Comparison of ENCODE assay signal across 9 mouse cellular contexts in genomic region chr15:79051461-79052360, GRCm38 (mm10). TPM values are rescaled to one million over a fixed set of nuclear protein-coding genes. Genes with fewer than 3 reads are reported as not detected.
DNase-seq lines count a peak whose midpoint lies in the region; ATAC-seq and TF ChIP-seq lines count a peak whose summit lies in the region.
"Had no signal": no experiment of that assay in that cellular context is flagged by ENCODE, and none has a peak within 500 bp of the region (broad histone marks: within the 10 kb centered on the region; RNA-seq: fewer than 3 reads in every experiment).

No protein-coding gene starts in this region.

- DNase-seq in ES-E14 (ENCODE audit: low read depth, low spot score): no peak
- peak; percentile 86 for DNase-seq in kidney, postnatal 14 days
- peak; percentile 83 for DNase-seq in lung, postnatal 0 days (ENCODE audit: low spot score)
- DNase-seq in adrenal gland, adult 2 months: no peak
- no peak for DNase-seq in ovary, postnatal 36 days (ENCODE audit: low spot score)
- DNase-seq: embryo, embryonic 11 days; heart, adult 2 months had no signal

- TF ChIP-seq CTCF in lung, postnatal 0 days (IDR thresholded peaks at IDR 0.05): no peak

- 60% methylated on average over 13 of the region's 13 CpGs for WGBS in lung, postnatal 0 days

- no peaks in the 10 kb centered on the region for H3K9me3 ChIP-seq in ES-E14 (ENCODE audit: control insufficient read depth, insufficient read depth, low read depth, low read length)
- H3K9me3 ChIP-seq in lung, postnatal 0 days (ENCODE audit: low read length): no peaks in the 10 kb centered on the region

- H3K36me3 ChIP-seq in ES-E14 (ENCODE audit: control insufficient read depth, insufficient read depth, low read length, poor library complexity, severe bottlenecking): peaks cover 26% of the 10 kb centered on the region; the same call in 1 of the 2 replicates
- H3K36me3 ChIP-seq in lung, postnatal 0 days (ENCODE audit: insufficient read depth, low read length): peaks cover 16% of the 10 kb centered on the region

- 0 out of 4 replicates have a peak overlapping the region, but pooled peaks of 1 of the 2 experiments have one; percentile 42 for H3K4me3 ChIP-seq in ES-E14 (ENCODE audit: insufficient read depth in 1 of 2, low read depth in 1 of 2, low read length in 2 of 2, poor library complexity in 1 of 2, severe bottlenecking in 1 of 2)
- H3K4me3 ChIP-seq in lung, postnatal 0 days (ENCODE audit: low read depth, low read length): no peak overlapping the region
- H3K4me3 ChIP-seq: heart, adult 2 months had no signal

- H3K4me2 ChIP-seq in lung, postnatal 0 days (replicated peaks; ENCODE audit: low read depth, low read length): no peak overlapping the region

- in situ Hi-C loops in ES-E14 (cut with MboI; ENCODE audit: low sequenced_read_pairs in 2 of 2, unreplicated experiment in 2 of 2): no loop called here

- H3K4me1 ChIP-seq in ES-E14 (ENCODE audit: control insufficient read depth in 2 of 2, insufficient read depth in 2 of 2, low read length in 2 of 2, poor library complexity in 1 of 2): peaks cover 11 to 12% of the 10 kb centered on the region in 2 experiments; a peak in 2 of 4 replicates
- no peaks in the 10 kb centered on the region for H3K4me1 ChIP-seq in lung, postnatal 0 days (ENCODE audit: insufficient read depth, low read depth, low read length)

- peak overlapping the region; percentile 32; the same call in 1 of the 2 replicates for H3K9ac ChIP-seq in ES-E14 (ENCODE audit: insufficient read depth, low read depth, low read length, poor library complexity, severe bottlenecking)
- H3K9ac ChIP-seq in lung, postnatal 0 days (replicated peaks; ENCODE audit: low read depth): no peak overlapping the region

- H3K27me3 ChIP-seq in lung, postnatal 0 days (replicated peaks; ENCODE audit: insufficient read depth, low read length): no peaks in the 10 kb centered on the region

- H3K27ac ChIP-seq in ES-E14 (ENCODE audit: insufficient read depth, low read depth, low read length, poor library complexity, severe bottlenecking): peak overlapping the region; percentile 69
- H3K27ac ChIP-seq in lung, postnatal 0 days (ENCODE audit: low read length): peak overlapping the region; percentile 66
- H3K27ac ChIP-seq: heart, adult 2 months had no signal

- no peak for TF ChIP-seq EP300 in lung, postnatal 0 days (IDR thresholded peaks at IDR 0.05)

- peak; percentile 42 for ATAC-seq in common myeloid progenitor, adult 5-6 weeks (replicated peaks; ENCODE audit: low read depth, poor library complexity, severe bottlenecking)
- ATAC-seq in lung, postnatal 0 days: peak; percentile 86
- no peak for ATAC-seq in monocyte, adult 5-6 weeks (replicated peaks; ENCODE audit: insufficient number of reproducible peaks, low FRiP score, low TSS enrichment, poor library complexity, severe bottlenecking)

TF ChIP-seq in ES-E14, 5 proteins besides CTCF, POLR2A, EP300 and RAD21:
- TF ChIP-seq CHD2 (IDR thresholded peaks at IDR 0.05; ENCODE audit: low read depth, low read length): no peak
- TF ChIP-seq MAFK (IDR thresholded peaks at IDR 0.05; ENCODE audit: insufficient read depth, low read depth, low read length): no peak
- no peak for TF ChIP-seq HCFC1 (IDR thresholded peaks at IDR 0.05; ENCODE audit: borderline replicate concordance, insufficient read depth, low read length)
- TF ChIP-seq ZNF384 (IDR thresholded peaks at IDR 0.05; ENCODE audit: low read depth, low read length): no peak
- TF ChIP-seq ZC3H11A (IDR thresholded peaks at IDR 0.05; ENCODE audit: borderline replicate concordance, low read depth, low read length): no peak

RNA-seq across cellular contexts. Expression of gene Galr3, which starts 10.0 kb away (rescaled TPM):
- not detected in 2 replicates for total RNA-seq in ES-E14 (2012; rRNA removed)
- total RNA-seq in common myeloid progenitor, adult 5-6 weeks (2017): 1.4 and 3.5 TPM in 2 replicates
- 0.12 and 0.14 TPM in 2 replicates for polyA plus RNA-seq in lung, postnatal 0 days (2015; fragmentation: Nextera tagmentation; extraction: Ambion mirVana)
- under 1 TPM in 1 of 2 experiments, not detected in 1; 0.28 TPM for total RNA-seq in adrenal gland, adult 2 months (2021)
- polyA plus RNA-seq in adrenal gland, adult 2 months (2012; rRNA removed): 1.4 and 4.2 TPM in 2 replicates
- not detected in 3 replicates for total RNA-seq in monocyte, adult 5-6 weeks (2017)
- total RNA-seq: heart, adult 2 months had no signal
- polyA plus RNA-seq: heart, adult 2 months had no signal

RNA-seq across cellular contexts. Expression of gene Ankrd54, which starts 11.0 kb away (rescaled TPM):
- 25.4 and 28.5 TPM in 2 replicates for total RNA-seq in ES-E14 (2012; rRNA removed)
- 12.0 and 18.3 TPM in 2 replicates for total RNA-seq in common myeloid progenitor, adult 5-6 weeks (2017)
- polyA plus RNA-seq in lung, postnatal 0 days (2015; fragmentation: Nextera tagmentation; extraction: Ambion mirVana): 45.4 and 48.4 TPM in 2 replicates
- 10 to 100 TPM; 20.1 to 27.2 TPM for total RNA-seq in adrenal gland, adult 2 months (2021)
- polyA plus RNA-seq in adrenal gland, adult 2 months (2012; rRNA removed): 91.9 and 101 TPM in 2 replicates
- 8.1 to 17.1 TPM (median 13.3 TPM) in 3 replicates for total RNA-seq in monocyte, adult 5-6 weeks (2017)

RNA-seq across cellular contexts. Expression of gene Eif3l, which starts 23.3 kb away (rescaled TPM):
- 358 and 380 TPM in 2 replicates for total RNA-seq in ES-E14 (2012; rRNA removed)
- total RNA-seq in common myeloid progenitor, adult 5-6 weeks (2017): 227 and 237 TPM in 2 replicates
- polyA plus RNA-seq in lung, postnatal 0 days (2015; fragmentation: Nextera tagmentation; extraction: Ambion mirVana): 99.3 and 101 TPM in 2 replicates
- 100 to 1,000 TPM; 136 to 160 TPM for total RNA-seq in adrenal gland, adult 2 months (2021)
- 94.1 and 119 TPM in 2 replicates for polyA plus RNA-seq in adrenal gland, adult 2 months (2012; rRNA removed)
- total RNA-seq in monocyte, adult 5-6 weeks (2017): 102 to 117 TPM (median 113 TPM) in 3 replicates

RNA-seq across cellular contexts. Expression of gene H1f0, which starts 23.5 kb away (rescaled TPM):
- 39.9 and 41.0 TPM in 2 replicates for total RNA-seq in ES-E14 (2012; rRNA removed)
- 53.4 and 60.7 TPM in 2 replicates for total RNA-seq in common myeloid progenitor, adult 5-6 weeks (2017)
- polyA plus RNA-seq in lung, postnatal 0 days (2015; fragmentation: Nextera tagmentation; extraction: Ambion mirVana): 263 and 311 TPM in 2 replicates
- 100 to 1,000 TPM in 1 of 2 experiments, 10 to 100 TPM in 1; 94.6 to 204 TPM for total RNA-seq in adrenal gland, adult 2 months (2021)
- 109 and 135 TPM in 2 replicates for polyA plus RNA-seq in adrenal gland, adult 2 months (2012; rRNA removed)
- 27.7 to 41.5 TPM (median 37.9 TPM) in 3 replicates for total RNA-seq in monocyte, adult 5-6 weeks (2017)

RNA-seq across cellular contexts. Expression of gene Micall1, which starts 57.0 kb away (rescaled TPM):
- 7.7 and 7.8 TPM in 2 replicates for total RNA-seq in ES-E14 (2012; rRNA removed)
- total RNA-seq in common myeloid progenitor, adult 5-6 weeks (2017): 2.3 and 2.5 TPM in 2 replicates
- polyA plus RNA-seq in lung, postnatal 0 days (2015; fragmentation: Nextera tagmentation; extraction: Ambion mirVana): 8.4 and 9.1 TPM in 2 replicates
- total RNA-seq in adrenal gland, adult 2 months (2021): 10 to 100 TPM; 36.5 to 49.5 TPM
- polyA plus RNA-seq in adrenal gland, adult 2 months (2012; rRNA removed): 61.7 and 65.0 TPM in 2 replicates
- total RNA-seq in monocyte, adult 5-6 weeks (2017): 12.9 to 26.3 TPM (median 16.2 TPM) in 3 replicates

Comparison
In these comparisons a context has a peak if more than half of its experiments do, and no peak if none do; other contexts are left out.
1. DNase-seq: peak in kidney, postnatal 14 days (single experiment) and lung, postnatal 0 days (single experiment); none in ES-E14 (single experiment), adrenal gland, adult 2 months (single experiment) and ovary, postnatal 36 days (single experiment).